In genomic region chr3:66262319-66262718, GRCm38 (mm10) we compare ENCODE assay signal across 9 mouse cellular contexts. TPM values are rescaled to one million over a fixed set of nuclear protein-coding genes. Genes with fewer than 3 reads are reported as not detected.
A peak's percentile ranks its signal among the peaks of the same experiment; 100 is the strongest.
DNase-seq lines count a peak whose midpoint lies in the region; ATAC-seq lines count a peak whose summit lies in the region.
"Had no signal": no experiment of that assay in that cellular context is flagged by ENCODE, and none has a peak within 500 bp of the region (broad histone marks: within the 10 kb centered on the region; RNA-seq: fewer than 3 reads in every experiment).

No protein-coding gene starts in this region.

- DNase-seq in gastrocnemius, adult 18-20 months (ENCODE audit: low spot score) = peak; percentile 37
- no peak for DNase-seq in gastrocnemius, postnatal 25 days
- peak; percentile 37 for DNase-seq in neural tube, embryonic 10.5 days (ENCODE audit: extremely low spot score, low spot score)
- DNase-seq in heart, postnatal 10 days = peak; percentile 58 to 64
- DNase-seq in retina, postnatal 1 day = peak; percentile 55
- no peak for DNase-seq in left cerebral cortex, adult 8-10 months (ENCODE audit: low spot score in 2 of 2)
- DNase-seq in cerebellum, adult 18-20 months = no peak

- ATAC-seq in neural tube, embryonic 15.5 days (ENCODE audit: low FRiP score) = no peak

- no peak overlapping the region for H3K4me3 ChIP-seq in neural tube, embryonic 15.5 days (replicated peaks)
- H3K4me3 ChIP-seq: embryonic facial prominence, embryonic 15.5 days had no signal

- intact Hi-C loops in heart, postnatal 10 days (cut with DNase I) = loop anchor here (1.0 kb wide), 1 partner anchor 258 kb away; no protein-coding TSS in a partner anchor

- H3K4me1 ChIP-seq in neural tube, embryonic 15.5 days = no peaks in the 10 kb centered on the region
- H3K4me1 ChIP-seq: embryonic facial prominence, embryonic 15.5 days had no signal

- no peaks in the 10 kb centered on the region for H3K27me3 ChIP-seq in neural tube, embryonic 15.5 days (replicated peaks)
- H3K27me3 ChIP-seq: embryonic facial prominence, embryonic 15.5 days had no signal

- no peaks in the 10 kb centered on the region for H3K36me3 ChIP-seq in neural tube, embryonic 15.5 days
- H3K36me3 ChIP-seq: embryonic facial prominence, embryonic 15.5 days had no signal

- no peak overlapping the region for H3K27ac ChIP-seq in neural tube, embryonic 15.5 days (replicated peaks)
- H3K27ac ChIP-seq: embryonic facial prominence, embryonic 15.5 days had no signal

- H3K9me3 ChIP-seq in neural tube, embryonic 15.5 days (replicated peaks) = no peaks in the 10 kb centered on the region
- H3K9me3 ChIP-seq: embryonic facial prominence, embryonic 15.5 days had no signal

- H3K4me2 ChIP-seq in neural tube, embryonic 15.5 days = no peak overlapping the region
- H3K4me2 ChIP-seq: embryonic facial prominence, embryonic 15.5 days had no signal

- 37% methylated on average over 5 of the region's 5 CpGs for WGBS in neural tube, embryonic 15.5 days

- no peak overlapping the region for H3K9ac ChIP-seq in neural tube, embryonic 15.5 days (replicated peaks)
- H3K9ac ChIP-seq: embryonic facial prominence, embryonic 15.5 days had no signal

RNA-seq across cellular contexts. Expression of gene Veph1, which starts 34.3 kb away (rescaled TPM):
- total RNA-seq in gastrocnemius, adult 18-20 months (2021) = under 1 TPM in 1 of 2 experiments, not detected in 1; 0.05 TPM
- not detected for total RNA-seq in gastrocnemius, postnatal 25 days (2021)
- 2.0 and 2.7 TPM in 2 replicates for polyA plus RNA-seq in neural tube, embryonic 15.5 days (2015; fragmentation: Nextera tagmentation; extraction: Ambion mirVana)
- under 1 TPM; 0.35 to 0.36 TPM for total RNA-seq in heart, postnatal 10 days (2021)
- under 1 TPM; 0.05 to 0.19 (median 0.12) TPM for total RNA-seq in left cerebral cortex, adult 8-10 months (2022)

RNA-seq across cellular contexts. Expression of gene Ptx3, which starts 42.6 kb away (rescaled TPM):
- total RNA-seq in gastrocnemius, adult 18-20 months (2021) = 1 to 10 TPM; 3.2 to 3.6 TPM
- 1 to 10 TPM; 5.1 to 7.1 TPM for total RNA-seq in gastrocnemius, postnatal 25 days (2021)
- 2.9 and 3.1 TPM in 2 replicates for polyA plus RNA-seq in neural tube, embryonic 15.5 days (2015; fragmentation: Nextera tagmentation; extraction: Ambion mirVana)
- 1 to 10 TPM; 3.3 to 3.4 TPM for total RNA-seq in heart, postnatal 10 days (2021)
- under 1 TPM; 0.20 to 0.73 (median 0.45) TPM for total RNA-seq in left cerebral cortex, adult 8-10 months (2022)

Comparison
In these comparisons a context has a peak if more than half of its experiments do, and no peak if none do; other contexts are left out.
1. DNase-seq: peak in gastrocnemius, adult 18-20 months (single experiment), neural tube, embryonic 10.5 days (single experiment), heart, postnatal 10 days (2 of 2) and retina, postnatal 1 day (single experiment); none in gastrocnemius, postnatal 25 days (single experiment), left cerebral cortex, adult 8-10 months (0 of 2) and cerebellum, adult 18-20 months (0 of 2).